Mouse (Mus musculus): Measurements from ENCODE around the gene Fxr2. TPM values are rescaled to one million over a fixed set of nuclear protein-coding genes. Genes with fewer than 3 reads are reported as not detected.
"Not testable (repeated sequence)": the region's sequence is repeated elsewhere in the genome, so short reads cannot be mapped to it uniquely, and the experiment has no call there.

Fxr2 gene
- polyA plus RNA-seq, 1 experiment from 2014 or later, result 58.4 TPM

DNA sequence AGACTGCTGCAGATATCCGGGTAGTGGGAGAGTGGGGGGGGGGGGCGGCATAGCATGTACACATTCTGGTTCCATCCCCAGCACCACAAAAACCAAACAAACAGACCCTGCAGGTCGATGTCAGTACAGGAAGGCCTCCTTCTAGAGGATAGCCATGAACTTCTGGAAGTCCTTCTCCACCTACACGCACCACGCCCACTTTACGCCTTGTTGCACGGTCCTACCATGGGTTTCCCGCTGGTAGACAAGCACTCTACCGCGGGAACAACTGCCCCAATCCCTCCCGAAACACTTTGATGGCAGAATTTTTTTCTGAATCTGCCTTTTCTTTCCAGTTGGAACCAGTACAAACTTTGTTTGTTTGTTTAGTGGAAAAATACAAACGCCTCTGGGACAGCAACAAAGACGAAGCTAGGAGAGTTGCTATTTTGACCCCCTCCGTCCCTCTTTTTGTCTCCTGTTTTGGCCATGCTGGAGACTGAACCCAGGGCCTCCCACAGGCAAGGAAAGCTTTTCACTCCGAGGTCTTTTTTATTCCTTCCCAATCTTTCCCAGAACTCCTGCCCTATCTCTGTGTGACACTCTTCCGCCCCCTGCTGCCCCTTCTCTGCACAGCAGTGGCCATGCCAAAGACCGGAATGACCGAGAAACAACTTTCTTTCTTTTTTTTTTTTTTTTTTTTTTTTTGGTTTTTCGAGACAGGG lies 19.1 kb upstream of the Fxr2 start:
- ATAC-seq (ENCODE audit: insufficient number of reproducible peaks, insufficient read depth, low FRiP score, low TSS enrichment), result no peak

DNA sequence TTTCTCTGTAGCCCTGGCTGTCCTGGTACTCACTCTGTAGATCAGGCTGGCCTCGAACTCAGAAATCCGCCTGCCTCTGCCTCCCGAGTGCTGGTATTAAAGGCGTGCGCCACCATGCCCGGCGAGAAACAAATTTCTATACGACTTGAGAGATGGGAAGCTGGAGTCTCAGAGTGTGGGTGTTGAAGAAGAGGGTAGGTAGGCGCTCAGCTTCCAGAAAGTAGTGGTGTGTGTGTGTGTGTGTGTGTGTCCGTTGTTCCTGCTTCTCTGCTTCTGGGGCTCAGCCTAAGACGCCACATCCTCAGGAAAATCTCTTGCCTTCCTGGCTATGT lies 18.6 kb upstream of the Fxr2 start:
- H3K4me2 ChIP-seq (replicated peaks), result peak overlapping the region; percentile 34; the same call in 1 of the 2 replicates
- 52% methylated on average over 11 of the region's 11 CpGs for WGBS
- not testable (repeated sequence) for H3K4me3 ChIP-seq; H3K4me1 ChIP-seq; H3K27me3 ChIP-seq; H3K9me3 ChIP-seq; ATAC-seq (ENCODE audit: insufficient number of reproducible peaks, insufficient read depth, low FRiP score, low TSS enrichment); H3K9ac ChIP-seq; H3K36me3 ChIP-seq; H3K27ac ChIP-seq

More for the DNA sequence above, 19.1 kb upstream of the Fxr2 start:
- no peaks in the 10 kb centered on the region for H3K36me3 ChIP-seq
- H3K4me1 ChIP-seq, result peaks cover 5% of the 10 kb centered on the region; the same call in 1 of the 2 replicates
- peak overlapping the region; percentile 10; the same call in 1 of the 2 replicates for H3K9ac ChIP-seq
- H3K27me3 ChIP-seq, result peaks cover 6% of the 10 kb centered on the region; the same call in 1 of the 2 replicates
- no peak overlapping the region for H3K27ac ChIP-seq
- no peak overlapping the region for H3K4me3 ChIP-seq
- H3K9me3 ChIP-seq, result no peaks in the 10 kb centered on the region
- 9% methylated on average over 19 of the region's 19 CpGs for WGBS
- peak overlapping the region; percentile 34 for H3K4me2 ChIP-seq (replicated peaks)

DNA sequence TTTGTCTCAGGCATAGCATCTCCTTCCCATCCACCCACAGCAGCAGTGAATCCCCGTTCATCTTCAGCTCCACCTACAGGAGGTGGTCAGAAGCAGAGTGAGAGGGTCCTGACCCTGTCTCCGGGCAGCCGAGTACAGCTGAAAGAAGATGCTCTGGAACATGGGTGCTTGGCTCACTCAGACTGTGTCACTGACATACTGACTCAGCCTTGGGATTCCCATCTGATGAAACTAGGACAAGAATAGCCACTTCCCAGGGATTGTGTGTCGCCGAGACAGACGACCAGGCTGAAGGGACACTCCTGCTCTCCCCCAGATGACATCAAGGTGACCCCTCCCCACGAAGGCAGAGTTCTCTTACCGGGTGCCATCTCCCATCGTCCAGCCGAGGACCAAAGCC lies 16.0 kb upstream of the Fxr2 start:
- Histone ChIP-seq H3K4me2 (replicated peaks) (no peak overlapping the region), H3K27me3 (peaks cover 6% of the 10 kb centered on the region; the same call in 1 of the 2 replicates), H3K9ac (0 out of 2 replicates have a peak overlapping the region, but pooled peaks have one; percentile 19), H3K9me3 (no peaks in the 10 kb centered on the region), H3K4me3 (no peak overlapping the region), H3K27ac (no peak overlapping the region), H3K4me1 (peaks cover 8% of the 10 kb centered on the region; the same call in 1 of the 2 replicates), H3K36me3 (no peaks in the 10 kb centered on the region)
- no peak for ATAC-seq (ENCODE audit: insufficient number of reproducible peaks, insufficient read depth, low FRiP score, low TSS enrichment)
- WGBS, result 47% methylated on average over 10 of the region's 10 CpGs

DNA sequence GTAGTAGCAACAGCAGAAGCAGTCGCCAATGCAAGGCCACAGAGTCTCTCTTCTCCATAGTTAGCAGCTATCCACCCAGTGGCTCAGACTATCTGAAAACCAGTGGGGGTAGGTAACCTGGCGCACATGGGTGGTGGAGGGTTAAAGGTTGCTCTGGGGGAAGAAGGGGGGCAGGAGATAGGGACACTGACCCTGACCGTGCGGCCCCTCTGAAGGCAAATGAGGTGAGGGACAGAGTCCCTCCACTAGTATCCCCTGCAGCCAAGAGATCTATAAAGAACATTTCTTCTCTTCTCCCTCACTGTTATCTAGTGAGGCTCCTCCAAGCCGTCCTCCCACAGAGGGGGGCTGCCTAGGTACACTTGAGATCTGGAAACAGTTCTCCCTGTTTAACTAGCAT lies 15.0 kb upstream of the Fxr2 start, which contains the start of gene Shbg:
Gene Shbg (minus strand): TSS at position 101 of the 400 bp plus-strand sequence.
- no peak for ATAC-seq (ENCODE audit: insufficient number of reproducible peaks, insufficient read depth, low FRiP score, low TSS enrichment)
- 74% methylated on average over 5 of the region's 5 CpGs for WGBS
- peaks cover 13% of the 10 kb centered on the region for H3K4me1 ChIP-seq
- H3K27me3 ChIP-seq, result peaks cover 6% of the 10 kb centered on the region; the same call in 1 of the 2 replicates
- 0 out of 2 replicates have a peak within 1 kb of the TSS, but pooled peaks have one; percentile 19 for H3K9ac ChIP-seq
- no peak within 1 kb of the TSS for H3K4me2 ChIP-seq (replicated peaks)
- H3K4me3 ChIP-seq, result no peak within 1 kb of the TSS
- no peaks in the 10 kb centered on the region for H3K36me3 ChIP-seq
- H3K27ac ChIP-seq, result no peak within 1 kb of the TSS
- H3K9me3 ChIP-seq, result no peaks in the 10 kb centered on the region

DNA sequence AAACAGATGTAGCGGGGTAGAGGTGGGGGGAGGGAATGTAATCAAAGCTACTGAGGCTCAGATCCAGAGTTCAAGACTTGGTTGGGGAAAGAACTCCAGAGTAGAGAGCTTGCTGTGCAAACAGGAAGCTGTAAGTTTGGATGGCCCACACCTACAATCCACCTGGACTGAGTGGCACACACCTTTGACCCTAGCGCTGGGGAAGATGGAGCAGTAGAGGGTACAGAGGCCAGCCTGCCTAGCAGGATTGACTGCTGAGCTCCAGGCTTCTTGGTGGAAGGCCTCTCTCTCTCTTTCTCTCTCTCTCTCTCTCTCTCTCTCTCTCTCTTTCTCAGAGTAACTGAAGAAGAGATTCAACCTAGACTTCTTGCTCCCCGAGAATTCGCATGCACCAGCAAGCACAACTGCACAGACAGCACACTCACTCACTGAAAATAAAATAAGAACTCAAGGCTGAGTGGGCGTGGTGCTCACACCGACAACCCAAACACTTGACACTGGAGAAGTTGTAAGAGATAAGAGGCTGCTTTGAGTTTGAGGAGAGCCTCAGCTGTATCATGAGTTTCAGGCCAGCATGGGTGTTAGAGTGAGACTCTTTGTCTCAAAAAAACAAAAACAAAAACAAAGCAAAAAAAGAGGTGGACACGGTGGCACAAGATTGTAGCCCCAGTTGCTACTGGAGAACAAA lies 12.3 kb upstream of the Fxr2 start:
- 81% methylated on average over 7 of the region's 7 CpGs for WGBS
- H3K27me3 ChIP-seq, result no peaks in the 10 kb centered on the region; the same call in 1 of the 2 replicates
- peaks cover 13% of the 10 kb centered on the region for H3K4me1 ChIP-seq
- no peaks in the 10 kb centered on the region for H3K9me3 ChIP-seq
- no peak overlapping the region for H3K27ac ChIP-seq
- H3K36me3 ChIP-seq, result no peaks in the 10 kb centered on the region
- no peak overlapping the region for H3K4me3 ChIP-seq
- no peak overlapping the region for H3K9ac ChIP-seq
- no peak for ATAC-seq (ENCODE audit: insufficient number of reproducible peaks, insufficient read depth, low FRiP score, low TSS enrichment)
- no peak overlapping the region for H3K4me2 ChIP-seq (replicated peaks)

DNA sequence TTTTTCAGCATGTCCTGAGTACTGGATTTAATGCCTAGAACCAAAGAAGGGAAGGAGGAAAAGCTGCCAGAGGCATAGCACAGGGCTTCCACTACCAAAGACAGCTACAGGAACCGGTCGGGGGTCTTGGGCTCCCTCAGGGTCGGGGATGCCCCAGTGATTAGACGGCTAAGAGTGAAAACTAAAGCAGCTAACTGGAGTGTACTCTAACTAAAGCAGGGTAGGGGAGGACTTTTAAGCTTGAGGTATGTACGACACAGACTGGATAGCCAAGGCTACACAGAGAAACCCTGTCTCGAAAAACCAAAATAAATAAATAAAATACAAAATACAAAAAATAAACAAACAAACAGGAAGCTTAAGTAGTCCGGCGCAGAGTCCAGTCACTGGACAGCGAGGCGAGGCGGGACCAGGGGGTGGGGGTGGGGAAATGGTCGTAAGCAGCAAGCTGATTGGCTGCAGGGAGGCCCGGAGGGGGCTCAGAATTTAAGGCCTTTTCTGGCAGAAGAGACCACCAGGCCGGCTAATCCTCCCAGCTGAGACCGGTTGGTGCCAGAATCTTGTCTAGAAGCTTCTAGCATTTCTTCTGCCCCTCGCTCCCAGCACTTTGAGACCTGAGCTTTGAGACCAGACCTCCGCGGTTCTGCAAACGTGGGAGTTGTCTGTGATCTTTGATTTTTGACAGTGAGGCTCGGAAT lies 11.1 kb upstream of the Fxr2 start, which contains the start of gene Sat2:
Gene Sat2 (plus strand): TSS at position 454 of the 698 bp plus-strand sequence.
- Histone ChIP-seq H3K4me1 (peaks cover 13% of the 10 kb centered on the region), H3K36me3 (no peaks in the 10 kb centered on the region), H3K27ac (peak within 1 kb of the TSS; percentile 70), H3K9me3 (no peaks in the 10 kb centered on the region), H3K27me3 (no peaks in the 10 kb centered on the region; the same call in 1 of the 2 replicates), H3K9ac (peak within 1 kb of the TSS; percentile 75), H3K4me3 (peak within 1 kb of the TSS; percentile 52), H3K4me2 (replicated peaks) (peak within 1 kb of the TSS; percentile 78)
- ATAC-seq (ENCODE audit: insufficient number of reproducible peaks, insufficient read depth, low FRiP score, low TSS enrichment), result peak; percentile 49
- WGBS, result under 1% methylated on average over 20 of the region's 20 CpGs

DNA sequence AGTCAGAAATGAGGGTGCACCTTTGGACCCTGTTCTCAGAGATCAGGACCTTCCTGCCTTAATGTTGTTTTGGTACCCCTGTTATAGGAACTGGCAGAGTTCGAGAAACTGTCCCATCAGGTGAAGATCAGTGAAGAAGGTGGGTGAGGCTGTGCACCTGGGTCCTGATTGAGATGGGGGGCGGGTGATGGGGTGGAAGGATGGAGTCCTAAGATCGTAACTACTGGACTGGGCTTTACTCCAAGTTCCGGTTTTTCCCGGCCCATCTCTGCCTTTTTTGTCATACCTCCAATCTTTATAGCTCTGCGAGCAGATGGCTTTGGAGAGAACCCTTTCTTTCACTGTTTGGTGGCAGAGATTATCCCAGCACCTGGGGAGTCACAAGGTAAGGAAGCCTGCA lies 10.4 kb upstream of the Fxr2 start:
- Histone ChIP-seq H3K27me3 (no peaks in the 10 kb centered on the region), H3K9ac (peak overlapping the region; percentile 75), H3K4me2 (replicated peaks) (peak overlapping the region; percentile 78), H3K36me3 (no peaks in the 10 kb centered on the region), H3K4me1 (peaks cover 13% of the 10 kb centered on the region), H3K4me3 (peak overlapping the region; percentile 52), H3K9me3 (no peaks in the 10 kb centered on the region), H3K27ac (peak overlapping the region; percentile 70)
- no peak for ATAC-seq (ENCODE audit: insufficient number of reproducible peaks, insufficient read depth, low FRiP score, low TSS enrichment)
- WGBS, result 50% methylated on average over 6 of the region's 6 CpGs

DNA sequence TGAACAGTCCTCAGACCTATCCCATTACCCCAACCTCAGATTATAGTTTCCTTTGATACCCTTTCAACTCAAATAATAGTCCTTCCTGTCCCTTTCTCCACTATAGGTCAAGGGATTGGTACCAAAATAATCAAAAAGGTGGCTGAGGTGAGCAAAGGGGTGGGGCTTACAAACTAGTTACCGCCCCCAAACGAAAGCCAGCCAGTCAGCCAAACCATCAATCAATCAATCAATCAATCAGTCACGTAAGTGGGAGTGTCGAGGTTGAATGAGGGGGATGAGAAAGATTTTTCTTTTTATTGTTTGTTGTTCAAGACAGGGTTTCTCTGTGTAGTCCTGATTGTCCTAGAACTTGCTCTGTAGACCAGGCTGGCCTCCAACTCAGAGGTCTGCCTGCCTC lies 9.8 kb upstream of the Fxr2 start:
- H3K4me3 ChIP-seq, result peak overlapping the region; percentile 52
- ATAC-seq (ENCODE audit: insufficient number of reproducible peaks, insufficient read depth, low FRiP score, low TSS enrichment), result no peak
- H3K4me2 ChIP-seq (replicated peaks), result peak overlapping the region; percentile 78
- no peak overlapping the region for H3K27ac ChIP-seq
- WGBS, result 74% methylated on average over 4 of the region's 4 CpGs
- H3K27me3 ChIP-seq, result no peaks in the 10 kb centered on the region
- peak overlapping the region; percentile 75; the same call in 1 of the 2 replicates for H3K9ac ChIP-seq
- no peaks in the 10 kb centered on the region for H3K9me3 ChIP-seq
- H3K4me1 ChIP-seq, result peaks cover 13% of the 10 kb centered on the region
- no peaks in the 10 kb centered on the region for H3K36me3 ChIP-seq

DNA sequence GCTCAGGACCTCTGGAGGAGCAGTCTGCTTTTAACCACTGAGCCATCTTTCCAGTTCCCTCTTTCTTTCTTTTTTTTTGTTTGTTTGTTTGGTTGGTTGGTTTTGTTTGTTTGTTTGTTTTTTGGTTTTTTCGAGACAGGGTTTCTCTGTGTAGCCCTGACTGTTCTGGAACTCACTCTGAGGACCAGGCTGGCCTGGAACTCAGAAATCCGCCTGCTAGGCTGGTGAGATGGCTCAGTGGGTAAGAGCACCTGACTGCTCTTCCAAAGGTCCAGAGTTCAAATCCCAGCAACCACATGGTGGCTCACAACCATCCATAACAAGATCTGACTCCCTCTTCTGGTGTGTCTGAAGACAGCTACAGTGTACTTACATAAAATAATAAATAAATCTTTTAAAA lies 8.5 kb upstream of the Fxr2 start:
- H3K4me1 ChIP-seq, result peaks cover 13% of the 10 kb centered on the region
- H3K9me3 ChIP-seq; H3K9ac ChIP-seq; H3K27me3 ChIP-seq; ATAC-seq (ENCODE audit: insufficient number of reproducible peaks, insufficient read depth, low FRiP score, low TSS enrichment); H3K27ac ChIP-seq; H3K4me3 ChIP-seq; H3K36me3 ChIP-seq; H3K4me2 ChIP-seq (replicated peaks): not testable (repeated sequence)
- 79% methylated on average over 2 of the region's 2 CpGs for WGBS

DNA sequence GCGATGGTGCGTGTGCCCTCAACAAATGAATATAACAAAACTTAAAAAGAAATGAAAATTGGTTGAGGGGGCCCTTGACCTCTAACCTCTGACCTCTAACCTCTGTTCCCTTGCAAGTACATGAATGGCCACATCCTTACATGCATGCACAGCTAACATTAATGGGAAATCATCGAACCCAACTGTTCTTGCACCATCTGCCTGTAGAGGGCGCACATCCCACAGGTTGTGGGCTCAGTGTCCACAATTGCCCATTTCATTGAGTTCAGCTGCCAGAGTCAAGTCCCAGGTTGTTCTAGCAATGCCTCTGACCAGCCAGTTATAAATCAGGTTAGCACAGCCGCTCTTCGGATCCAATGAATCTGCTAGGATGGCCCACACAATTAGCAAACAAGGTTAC lies 4.5 kb upstream of the Fxr2 start:
- H3K4me2 ChIP-seq (replicated peaks), result no peak overlapping the region
- ATAC-seq (ENCODE audit: insufficient number of reproducible peaks, insufficient read depth, low FRiP score, low TSS enrichment), result no peak

DNA sequence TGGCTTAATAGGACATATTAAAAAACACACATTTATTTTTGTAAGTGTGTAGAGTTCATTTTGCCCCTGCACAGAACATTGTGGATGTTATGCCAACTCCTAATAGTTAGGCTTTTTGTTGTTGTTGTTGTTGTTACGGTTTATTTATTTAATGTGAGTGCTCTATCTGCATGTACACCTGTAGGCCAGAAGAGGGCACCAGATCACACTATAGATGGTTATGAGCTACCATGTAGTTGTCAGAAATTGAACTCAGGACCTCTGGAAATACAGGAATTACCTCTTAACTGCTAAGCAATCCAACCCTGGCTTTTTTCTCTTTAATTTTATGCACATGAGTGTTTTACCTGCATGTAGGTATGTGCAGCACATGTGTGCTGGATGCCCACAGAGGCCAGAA lies 3.0 kb upstream of the Fxr2 start:
- H3K27me3 ChIP-seq, result no peaks in the 10 kb centered on the region
- no peak overlapping the region for H3K9ac ChIP-seq
- no peaks in the 10 kb centered on the region for H3K36me3 ChIP-seq
- no peaks in the 10 kb centered on the region for H3K9me3 ChIP-seq
- no peak overlapping the region for H3K4me2 ChIP-seq (replicated peaks)
- ATAC-seq (ENCODE audit: insufficient number of reproducible peaks, insufficient read depth, low FRiP score, low TSS enrichment), result no peak
- no peak overlapping the region for H3K4me3 ChIP-seq
- WGBS, result 70% methylated on average over 1 of the region's 1 CpGs
- H3K4me1 ChIP-seq, result peaks cover 14% of the 10 kb centered on the region
- H3K27ac ChIP-seq, result no peak overlapping the region

More for the DNA sequence above, 4.5 kb upstream of the Fxr2 start:
- Histone ChIP-seq H3K27me3 (no peaks in the 10 kb centered on the region), H3K27ac (no peak overlapping the region), H3K36me3 (no peaks in the 10 kb centered on the region), H3K4me3 (no peak overlapping the region), H3K9ac (no peak overlapping the region), H3K9me3 (no peaks in the 10 kb centered on the region), H3K4me1 (peaks cover 4% of the 10 kb centered on the region; the same call in 1 of the 2 replicates)
- WGBS, result 34% methylated on average over 6 of the region's 6 CpGs

Data from embryonic facial prominence, embryonic 12.5 days (tissue).